Mouse (Mus musculus): ENCODE results near the gene Arhgap17. TPM values are rescaled to one million over a fixed set of nuclear protein-coding genes. Genes with fewer than 3 reads are reported as not detected.

Arhgap17 gene
- total and polyA plus RNA-seq, 2 experiments from 2014 or later, result 7.2 to 19.8 TPM

- no peak overlapping the region for H3K4me2 ChIP-seq (ENCODE audit: low read depth, low read length)
Measured at GRCm38 (mm10) chr7:123396900-123397299, 27.2 kb upstream of the Arhgap17 start.

GRCm38 (mm10) chr7:123394271-123394670, 24.6 kb upstream of the Arhgap17 start:
- H3K4me3 ChIP-seq (ENCODE audit: low read length), result no peak overlapping the region
- no peak overlapping the region for H3K27ac ChIP-seq
- H3K4me2 ChIP-seq (ENCODE audit: low read depth, low read length), result no peak overlapping the region
- DNase-seq (ENCODE audit: low spot score) (no peak), ATAC-seq (no peak)
- H3K9ac ChIP-seq (replicated peaks; ENCODE audit: low read length), result no peak overlapping the region
- no peak for TF ChIP-seq CTCF (IDR thresholded peaks at IDR 0.05; ENCODE audit: low read depth)
- no peaks in the 10 kb centered on the region for H3K4me1 ChIP-seq (ENCODE audit: insufficient read depth, low read length)
- no peaks in the 10 kb centered on the region for H3K27me3 ChIP-seq (ENCODE audit: insufficient read depth, low read length)
- 95% methylated on average over 6 of the region's 6 CpGs for WGBS
- H3K9me3 ChIP-seq (ENCODE audit: low read length), result no peaks in the 10 kb centered on the region
- peaks cover 4% of the 10 kb centered on the region for H3K36me3 ChIP-seq (ENCODE audit: insufficient read depth, low read length)

More at GRCm38 (mm10) chr7:123396900-123397299, 27.2 kb upstream of the Arhgap17 start:
- peaks cover 6% of the 10 kb centered on the region; the same call in 1 of the 2 replicates for H3K36me3 ChIP-seq (ENCODE audit: insufficient read depth, low read length)
- no peak overlapping the region for H3K9ac ChIP-seq (replicated peaks; ENCODE audit: low read length)
- WGBS, result 84% methylated on average over 5 of the region's 5 CpGs
- no peak for DNase-seq (ENCODE audit: low spot score)
- no peaks in the 10 kb centered on the region for H3K4me1 ChIP-seq (ENCODE audit: insufficient read depth, low read length)
- no peak for TF ChIP-seq CTCF (IDR thresholded peaks at IDR 0.05; ENCODE audit: low read depth)
- no peaks in the 10 kb centered on the region for H3K27me3 ChIP-seq (ENCODE audit: insufficient read depth, low read length)
- no peak overlapping the region for H3K27ac ChIP-seq
- H3K4me3 ChIP-seq (ENCODE audit: low read length), result no peak overlapping the region
- no peak for ATAC-seq
- no peaks in the 10 kb centered on the region for H3K9me3 ChIP-seq (ENCODE audit: low read length)

GRCm38 (mm10) chr7:123389686-123390280, 20.1 kb upstream of the Arhgap17 start:
- Histone ChIP-seq H3K36me3 (ENCODE audit: insufficient read depth, low read length) (peaks cover 4% of the 10 kb centered on the region), H3K4me2 (ENCODE audit: low read depth, low read length) (no peak overlapping the region)

GRCm38 (mm10) chr7:123385693-123386407, 16.1 kb upstream of the Arhgap17 start:
- H3K4me3 ChIP-seq (ENCODE audit: low read length), result no peak overlapping the region
- no peaks in the 10 kb centered on the region for H3K4me1 ChIP-seq (ENCODE audit: insufficient read depth, low read length)
- no peaks in the 10 kb centered on the region for H3K9me3 ChIP-seq (ENCODE audit: low read length)
- no peak overlapping the region for H3K4me2 ChIP-seq (ENCODE audit: low read depth, low read length)
- H3K27ac ChIP-seq, result no peak overlapping the region
- TF ChIP-seq CTCF (IDR thresholded peaks at IDR 0.05; ENCODE audit: low read depth), result no peak
- peaks cover 4% of the 10 kb centered on the region for H3K36me3 ChIP-seq (ENCODE audit: insufficient read depth, low read length)
- DNase-seq (ENCODE audit: low spot score) (no peak), ATAC-seq (no peak)
- WGBS, result 79% methylated on average over 11 of the region's 11 CpGs
- no peak overlapping the region for H3K9ac ChIP-seq (replicated peaks; ENCODE audit: low read length)
- no peaks in the 10 kb centered on the region for H3K27me3 ChIP-seq (ENCODE audit: insufficient read depth, low read length)

More at GRCm38 (mm10) chr7:123389686-123390280, 20.1 kb upstream of the Arhgap17 start:
- Histone ChIP-seq H3K27me3 (ENCODE audit: insufficient read depth, low read length) (no peaks in the 10 kb centered on the region), H3K9me3 (ENCODE audit: low read length) (no peaks in the 10 kb centered on the region), H3K27ac (no peak overlapping the region), H3K9ac (replicated peaks; ENCODE audit: low read length) (no peak overlapping the region), H3K4me3 (ENCODE audit: low read length) (no peak overlapping the region), H3K4me1 (ENCODE audit: insufficient read depth, low read length) (no peaks in the 10 kb centered on the region)
- 81% methylated on average over 6 of the region's 6 CpGs for WGBS
- TF ChIP-seq CTCF (IDR thresholded peaks at IDR 0.05; ENCODE audit: low read depth), result no peak
- no peak for ATAC-seq
- DNase-seq (ENCODE audit: low spot score), result no peak

GRCm38 (mm10) chr7:123377443-123378400, 8.0 kb upstream of the Arhgap17 start:
- Histone ChIP-seq H3K9ac (replicated peaks; ENCODE audit: low read length) (peak overlapping the region; percentile 64), H3K4me1 (ENCODE audit: insufficient read depth, low read length) (peaks cover 8% of the 10 kb centered on the region; the same call in 1 of the 2 replicates), H3K36me3 (ENCODE audit: insufficient read depth, low read length) (no peaks in the 10 kb centered on the region), H3K27me3 (ENCODE audit: insufficient read depth, low read length) (no peaks in the 10 kb centered on the region), H3K27ac (peak overlapping the region; percentile 79), H3K4me3 (ENCODE audit: low read length) (peak overlapping the region; percentile 71), H3K4me2 (ENCODE audit: low read depth, low read length) (peak overlapping the region; percentile 67), H3K9me3 (ENCODE audit: low read length) (no peaks in the 10 kb centered on the region)
- WGBS, result 4% methylated on average over 41 of the region's 41 CpGs
- TF ChIP-seq CTCF (IDR thresholded peaks at IDR 0.05; ENCODE audit: low read depth), result peak; percentile 32; the same call in 1 of the 2 replicates
- ATAC-seq (peak; percentile 100), DNase-seq (ENCODE audit: low spot score) (peak; percentile 98)

- TF ChIP-seq CTCF (IDR thresholded peaks at IDR 0.05; ENCODE audit: low read depth), result peak; percentile 37
- Histone ChIP-seq H3K4me3 (ENCODE audit: low read length) (no peak overlapping the region), H3K9me3 (ENCODE audit: low read length) (no peaks in the 10 kb centered on the region), H3K4me2 (ENCODE audit: low read depth, low read length) (no peak overlapping the region), H3K27me3 (ENCODE audit: insufficient read depth, low read length) (no peaks in the 10 kb centered on the region), H3K36me3 (ENCODE audit: insufficient read depth, low read length) (no peaks in the 10 kb centered on the region), H3K27ac (no peak overlapping the region), H3K4me1 (ENCODE audit: insufficient read depth, low read length) (0 out of 2 replicates have a peak, but pooled peaks cover 13% of the 10 kb centered on the region), H3K9ac (replicated peaks; ENCODE audit: low read length) (no peak overlapping the region)
- DNase-seq (ENCODE audit: low spot score), result no peak
- 61% methylated on average over 3 of the region's 3 CpGs for WGBS
- no peak for ATAC-seq
Measured at GRCm38 (mm10) chr7:123371501-123371900, 1.8 kb upstream of the Arhgap17 start.

All from hindbrain, postnatal 0 days (tissue).